Mouse (Mus musculus): ENCODE measurements at regions not wholly inside any gene's neighbourhood (a gene's known extent, or its start where the extent isn't known, plus 50 kb on each side); places are given as distances from the start of the nearest gene placed in this dataset.
"Not testable (repeated sequence)": the region's sequence is repeated elsewhere in the genome, so short reads cannot be mapped to it uniquely, and the experiment has no call there.

GRCm38 (mm10) chr2:92664939-92665338, 65.4 kb downstream of the Chst1 start:
- H3K4me2 ChIP-seq (replicated peaks) = no peak overlapping the region
- no peak for ATAC-seq (ENCODE audit: low FRiP score, low read depth)
- WGBS = 81% methylated on average over 5 of the region's 5 CpGs

GRCm38 (mm10) chr2:92667192-92667591, 67.7 kb downstream of the Chst1 start:
- no peak overlapping the region for H3K4me2 ChIP-seq (replicated peaks)
- no peak overlapping the region for H3K27ac ChIP-seq (replicated peaks)
- H3K9me3 ChIP-seq = no peaks in the 10 kb centered on the region
- no peak overlapping the region for H3K4me3 ChIP-seq
- no peaks in the 10 kb centered on the region for H3K36me3 ChIP-seq
- WGBS = 73% methylated on average over 1 of the region's 1 CpGs
- peaks cover 3% of the 10 kb centered on the region; the same call in 1 of the 2 replicates for H3K27me3 ChIP-seq
- peaks cover 24% of the 10 kb centered on the region for H3K4me1 ChIP-seq
- ATAC-seq (ENCODE audit: low FRiP score, low read depth) = no peak
- no peak overlapping the region for H3K9ac ChIP-seq (replicated peaks)

More at GRCm38 (mm10) chr2:92664939-92665338, 65.4 kb downstream of the Chst1 start:
- H3K4me1 ChIP-seq = peaks cover 21% of the 10 kb centered on the region
- no peaks in the 10 kb centered on the region for H3K36me3 ChIP-seq
- H3K9ac ChIP-seq (replicated peaks) = no peak overlapping the region
- H3K27me3 ChIP-seq = no peaks in the 10 kb centered on the region
- H3K27ac ChIP-seq (replicated peaks) = no peak overlapping the region
- no peak overlapping the region for H3K4me3 ChIP-seq
- no peaks in the 10 kb centered on the region for H3K9me3 ChIP-seq

GRCm38 (mm10) chr2:92667756-92668155, 68.2 kb downstream of the Chst1 start:
- H3K4me3 ChIP-seq = no peak overlapping the region
- H3K9me3 ChIP-seq = no peaks in the 10 kb centered on the region
- no peak for ATAC-seq (ENCODE audit: low FRiP score, low read depth)
- H3K9ac ChIP-seq (replicated peaks) = no peak overlapping the region
- H3K4me2 ChIP-seq (replicated peaks) = no peak overlapping the region
- H3K27ac ChIP-seq (replicated peaks) = no peak overlapping the region
- peaks cover 24% of the 10 kb centered on the region for H3K4me1 ChIP-seq
- 66% methylated on average over 6 of the region's 6 CpGs for WGBS
- no peaks in the 10 kb centered on the region for H3K36me3 ChIP-seq
- H3K27me3 ChIP-seq = peaks cover 3% of the 10 kb centered on the region; the same call in 1 of the 2 replicates

- H3K36me3 ChIP-seq; H3K9ac ChIP-seq (replicated peaks): not testable (repeated sequence)
Measured at GRCm38 (mm10) chr2:92669431-92670081, 70.0 kb downstream of the Chst1 start.

GRCm38 (mm10) chr2:92671586-92671985, 72.1 kb downstream of the Chst1 start:
- no peaks in the 10 kb centered on the region for H3K9me3 ChIP-seq
- H3K4me2 ChIP-seq (replicated peaks) = no peak overlapping the region
- H3K27me3 ChIP-seq = peaks cover 3% of the 10 kb centered on the region; the same call in 1 of the 2 replicates
- H3K4me3 ChIP-seq = no peak overlapping the region
- H3K36me3 ChIP-seq = no peaks in the 10 kb centered on the region
- no peak for ATAC-seq (ENCODE audit: low FRiP score, low read depth)
- peaks cover 10% of the 10 kb centered on the region; the same call in 1 of the 2 replicates for H3K4me1 ChIP-seq
- no peak overlapping the region for H3K27ac ChIP-seq (replicated peaks)
- WGBS = 35% methylated on average over 5 of the region's 5 CpGs
- no peak overlapping the region for H3K9ac ChIP-seq (replicated peaks)

More at GRCm38 (mm10) chr2:92669431-92670081, 70.0 kb downstream of the Chst1 start:
- H3K4me1 ChIP-seq = peaks cover 12% of the 10 kb centered on the region; the same call in 1 of the 2 replicates
- not testable (repeated sequence) for H3K9me3 ChIP-seq; H3K27me3 ChIP-seq; H3K4me3 ChIP-seq; H3K27ac ChIP-seq (replicated peaks); ATAC-seq (ENCODE audit: low FRiP score, low read depth); H3K4me2 ChIP-seq (replicated peaks)
- 18% methylated on average over 9 of the region's 10 CpGs for WGBS

GRCm38 (mm10) chr2:92672106-92672505, 72.6 kb downstream of the Chst1 start:
- Histone ChIP-seq H3K36me3 (no peaks in the 10 kb centered on the region), H3K4me2 (replicated peaks) (no peak overlapping the region), H3K4me3 (no peak overlapping the region), H3K4me1 (peaks cover 9% of the 10 kb centered on the region; the same call in 1 of the 2 replicates), H3K9me3 (no peaks in the 10 kb centered on the region), H3K27ac (replicated peaks) (no peak overlapping the region), H3K27me3 (peaks cover 3% of the 10 kb centered on the region; the same call in 1 of the 2 replicates), H3K9ac (replicated peaks) (no peak overlapping the region)
- WGBS = 77% methylated on average over 4 of the region's 4 CpGs
- no peak for ATAC-seq (ENCODE audit: low FRiP score, low read depth)

- Histone ChIP-seq H3K4me2 (replicated peaks) (no peak overlapping the region), H3K9me3 (no peaks in the 10 kb centered on the region), H3K4me1 (peaks cover 4% of the 10 kb centered on the region; the same call in 1 of the 2 replicates), H3K36me3 (no peaks in the 10 kb centered on the region), H3K27me3 (peaks cover 3% of the 10 kb centered on the region; the same call in 1 of the 2 replicates), H3K9ac (replicated peaks) (no peak overlapping the region), H3K27ac (replicated peaks) (no peak overlapping the region), H3K4me3 (no peak overlapping the region)
- ATAC-seq (ENCODE audit: low FRiP score, low read depth) = no peak
- 92% methylated on average over 9 of the region's 9 CpGs for WGBS
Measured at GRCm38 (mm10) chr2:92673064-92673813, 73.7 kb downstream of the Chst1 start.

- no peak overlapping the region for H3K4me3 ChIP-seq
- H3K9me3 ChIP-seq = no peaks in the 10 kb centered on the region
- no peaks in the 10 kb centered on the region for H3K36me3 ChIP-seq
- ATAC-seq (ENCODE audit: low FRiP score, low read depth) = no peak
- no peak overlapping the region for H3K9ac ChIP-seq (replicated peaks)
- 21% methylated on average over 4 of the region's 4 CpGs for WGBS
- peaks cover 3% of the 10 kb centered on the region; the same call in 1 of the 2 replicates for H3K27me3 ChIP-seq
- no peak overlapping the region for H3K27ac ChIP-seq (replicated peaks)
- peaks cover 4% of the 10 kb centered on the region; the same call in 1 of the 2 replicates for H3K4me1 ChIP-seq
- H3K4me2 ChIP-seq (replicated peaks) = no peak overlapping the region
Measured at GRCm38 (mm10) chr2:92673931-92674330, 74.4 kb downstream of the Chst1 start.

- no peak for ATAC-seq (ENCODE audit: low FRiP score, low read depth)
- Histone ChIP-seq H3K4me1 (no peaks in the 10 kb centered on the region), H3K9ac (replicated peaks) (no peak overlapping the region), H3K4me3 (no peak overlapping the region), H3K36me3 (no peaks in the 10 kb centered on the region), H3K9me3 (no peaks in the 10 kb centered on the region), H3K4me2 (replicated peaks) (no peak overlapping the region), H3K27me3 (peaks cover under 1% of the 10 kb centered on the region; the same call in 1 of the 2 replicates), H3K27ac (replicated peaks) (no peak overlapping the region)
- 67% methylated on average over 9 of the region's 9 CpGs for WGBS
Measured at GRCm38 (mm10) chr2:92675247-92675646, 75.7 kb downstream of the Chst1 start.

- Histone ChIP-seq H3K27me3 (no peaks in the 10 kb centered on the region; the same call in 1 of the 2 replicates), H3K4me1 (no peaks in the 10 kb centered on the region), H3K9me3 (no peaks in the 10 kb centered on the region), H3K27ac (replicated peaks) (no peak overlapping the region), H3K36me3 (no peaks in the 10 kb centered on the region), H3K4me3 (no peak overlapping the region), H3K9ac (replicated peaks) (no peak overlapping the region), H3K4me2 (replicated peaks) (no peak overlapping the region)
- ATAC-seq (ENCODE audit: low FRiP score, low read depth) = no peak
- WGBS = 77% methylated on average over 5 of the region's 5 CpGs
Measured at GRCm38 (mm10) chr2:92678276-92678930, 78.9 kb downstream of the Chst1 start.

- H3K27me3 ChIP-seq = no peaks in the 10 kb centered on the region; the same call in 1 of the 2 replicates
- H3K27ac ChIP-seq (replicated peaks) = no peak overlapping the region
- no peaks in the 10 kb centered on the region for H3K9me3 ChIP-seq
- no peak overlapping the region for H3K4me3 ChIP-seq
- no peaks in the 10 kb centered on the region for H3K4me1 ChIP-seq
- H3K4me2 ChIP-seq (replicated peaks) = no peak overlapping the region
- ATAC-seq (ENCODE audit: low FRiP score, low read depth) = no peak
- H3K36me3 ChIP-seq = no peaks in the 10 kb centered on the region
- no peak overlapping the region for H3K9ac ChIP-seq (replicated peaks)
- 86% methylated on average over 3 of the region's 3 CpGs for WGBS
Measured at GRCm38 (mm10) chr2:92678999-92679704, 79.6 kb downstream of the Chst1 start.

Measured in midbrain, embryonic 12.5 days (tissue).